Comparison of ENCODE assay signal across 23 mouse cellular contexts in the genomic region with DNA sequence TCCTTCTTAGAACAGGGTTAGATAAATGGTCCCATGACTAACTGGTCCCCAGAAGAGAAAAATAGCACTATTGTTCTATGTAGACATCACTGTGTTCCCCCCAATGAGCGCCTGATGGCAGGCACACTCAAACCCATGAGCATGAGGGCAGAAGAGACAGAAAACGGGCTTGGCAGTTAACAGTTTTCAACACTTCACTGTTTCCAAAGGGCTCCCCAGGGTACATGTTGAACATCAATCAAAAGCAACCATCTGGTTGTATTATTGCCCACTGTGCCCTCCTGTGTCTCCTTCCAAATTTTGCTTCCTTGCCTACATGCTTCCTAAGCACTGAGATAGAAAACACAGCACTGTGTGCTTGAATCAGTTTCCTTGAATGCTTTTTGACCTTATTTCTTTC.
A peak's percentile ranks its signal among the peaks of the same experiment; 100 is the strongest.
DNase-seq lines count a peak whose midpoint lies in the region; ATAC-seq and TF ChIP-seq lines count a peak whose summit lies in the region.
"Had no signal": no experiment of that assay in that cellular context is flagged by ENCODE, and none has a peak within 500 bp of the region (broad histone marks: within the 10 kb centered on the region; RNA-seq: fewer than 3 reads in every experiment).

No protein-coding gene starts in this region.

- intact Hi-C loops in gastrocnemius, postnatal 14 days (cut with DNase I; ENCODE audit: low total_unique reads), result no loop called here

- H3K27me3 ChIP-seq in forebrain, postnatal 0 days (ENCODE audit: insufficient read depth, low read length), result no peaks in the 10 kb centered on the region
- no peaks in the 10 kb centered on the region for H3K27me3 ChIP-seq in forebrain, embryonic 13.5 days
- H3K27me3 ChIP-seq in midbrain, postnatal 0 days (ENCODE audit: insufficient read depth, low read length), result no peaks in the 10 kb centered on the region
- H3K27me3 ChIP-seq in midbrain, embryonic 16.5 days (ENCODE audit: control insufficient read depth, insufficient read depth, low read depth, low read length), result no peaks in the 10 kb centered on the region
- no peaks in the 10 kb centered on the region for H3K27me3 ChIP-seq in neural tube, embryonic 14.5 days (ENCODE audit: control insufficient read depth, insufficient read depth, low read length)
- H3K27me3 ChIP-seq: heart, embryonic 15.5 days; limb, embryonic 12.5 days had no signal

- H3K9me3 ChIP-seq in forebrain, postnatal 0 days (ENCODE audit: low read length), result no peaks in the 10 kb centered on the region
- no peaks in the 10 kb centered on the region for H3K9me3 ChIP-seq in forebrain, embryonic 13.5 days (replicated peaks)
- H3K9me3 ChIP-seq in midbrain, postnatal 0 days (ENCODE audit: low read length), result no peaks in the 10 kb centered on the region
- no peaks in the 10 kb centered on the region for H3K9me3 ChIP-seq in midbrain, embryonic 16.5 days (replicated peaks; ENCODE audit: control insufficient read depth, low read length, poor library complexity, severe bottlenecking)
- H3K9me3 ChIP-seq in neural tube, embryonic 14.5 days (ENCODE audit: control insufficient read depth, low read length), result no peaks in the 10 kb centered on the region
- H3K9me3 ChIP-seq: forebrain, embryonic 10.5 days; heart, embryonic 15.5 days; limb, embryonic 12.5 days had no signal

- DNase-seq in forebrain, postnatal 0 days, result peak; percentile 7
- peak; percentile 50 for DNase-seq in midbrain, postnatal 0 days (ENCODE audit: low spot score)
- peak; percentile 73 to 81 for DNase-seq in cerebellum, postnatal 10 days
- no peak for DNase-seq in right cerebral cortex, adult 2 months (ENCODE audit: low spot score in 2 of 2)
- no peak for DNase-seq in gastrocnemius, postnatal 14 days
- DNase-seq: adrenal gland, postnatal 10 days; gastrocnemius, adult 2 months; heart, postnatal 36 days; kidney, adult 2 months; liver, postnatal 0 days; lung, postnatal 14 days; midbrain, embryonic 14.5 days; thymus, postnatal 25 days had no signal

- H3K36me3 ChIP-seq in forebrain, postnatal 0 days (ENCODE audit: insufficient read depth), result no peaks in the 10 kb centered on the region
- H3K36me3 ChIP-seq in forebrain, embryonic 13.5 days (ENCODE audit: poor library complexity, severe bottlenecking), result 0 out of 2 replicates have a peak, but pooled peaks cover 3% of the 10 kb centered on the region
- H3K36me3 ChIP-seq in midbrain, postnatal 0 days (ENCODE audit: insufficient read depth, low read length), result no peaks in the 10 kb centered on the region
- no peaks in the 10 kb centered on the region for H3K36me3 ChIP-seq in midbrain, embryonic 16.5 days (ENCODE audit: control insufficient read depth, insufficient read depth, low read length)
- no peaks in the 10 kb centered on the region for H3K36me3 ChIP-seq in neural tube, embryonic 14.5 days (ENCODE audit: control insufficient read depth, insufficient read depth, low read length)
- H3K36me3 ChIP-seq: forebrain, embryonic 10.5 days; heart, embryonic 15.5 days had no signal

- TF ChIP-seq CTCF in forebrain, postnatal 0 days (IDR thresholded peaks at IDR 0.05; ENCODE audit: low read depth), result no peak
- no peak for TF ChIP-seq CTCF in midbrain, postnatal 0 days (IDR thresholded peaks at IDR 0.05)

- no peak for ATAC-seq in forebrain, postnatal 0 days
- no peak for ATAC-seq in forebrain, embryonic 13.5 days
- no peak for ATAC-seq in midbrain, postnatal 0 days (ENCODE audit: low FRiP score)
- ATAC-seq in midbrain, embryonic 16.5 days, result no peak
- ATAC-seq in neural tube, embryonic 14.5 days (ENCODE audit: low read depth), result peak; percentile 66; the same call in 1 of the 2 replicates
- ATAC-seq: activated CD4-positive, CD25-positive, alpha-beta regulatory T cell, adult 4 months; liver, postnatal 0 days had no signal

- no peak overlapping the region for H3K4me2 ChIP-seq in forebrain, postnatal 0 days (ENCODE audit: low read depth)
- H3K4me2 ChIP-seq in forebrain, embryonic 13.5 days, result no peak overlapping the region
- H3K4me2 ChIP-seq in midbrain, postnatal 0 days (ENCODE audit: low read depth, low read length, poor library complexity, severe bottlenecking), result no peak overlapping the region
- no peak overlapping the region for H3K4me2 ChIP-seq in midbrain, embryonic 16.5 days (ENCODE audit: low read length)
- H3K4me2 ChIP-seq in neural tube, embryonic 14.5 days (ENCODE audit: low read depth, low read length), result no peak overlapping the region
- H3K4me2 ChIP-seq: heart, embryonic 15.5 days; limb, embryonic 12.5 days; liver, embryonic 11.5 days had no signal

- no peak overlapping the region for H3K9ac ChIP-seq in forebrain, postnatal 0 days
- H3K9ac ChIP-seq in forebrain, embryonic 13.5 days, result no peak overlapping the region
- H3K9ac ChIP-seq in midbrain, postnatal 0 days (replicated peaks; ENCODE audit: low read length, poor library complexity, severe bottlenecking), result no peak overlapping the region
- no peak overlapping the region for H3K9ac ChIP-seq in midbrain, embryonic 16.5 days (ENCODE audit: low read depth, low read length)
- H3K9ac ChIP-seq in neural tube, embryonic 14.5 days (replicated peaks; ENCODE audit: low read depth, low read length), result no peak overlapping the region
- H3K9ac ChIP-seq: heart, embryonic 15.5 days; limb, embryonic 12.5 days; liver, postnatal 0 days had no signal

- H3K4me3 ChIP-seq in forebrain, postnatal 0 days (ENCODE audit: low read depth, low read length), result no peak overlapping the region
- H3K4me3 ChIP-seq in forebrain, embryonic 13.5 days, result no peak overlapping the region
- no peak overlapping the region for H3K4me3 ChIP-seq in midbrain, postnatal 0 days (ENCODE audit: low read depth, low read length)
- H3K4me3 ChIP-seq in midbrain, embryonic 16.5 days (ENCODE audit: low read depth, low read length), result no peak overlapping the region
- H3K4me3 ChIP-seq in neural tube, embryonic 14.5 days (ENCODE audit: low read depth, low read length), result no peak overlapping the region
- H3K4me3 ChIP-seq: forebrain, embryonic 10.5 days; gastrocnemius, adult 2 months; heart, embryonic 15.5 days; limb, embryonic 12.5 days; myocyte had no signal

- WGBS in forebrain, postnatal 0 days, result 67% methylated on average over 2 of the region's 2 CpGs
- WGBS in forebrain, embryonic 13.5 days, result 78% methylated on average over 2 of the region's 2 CpGs
- WGBS in midbrain, postnatal 0 days, result 75% methylated on average over 2 of the region's 2 CpGs
- WGBS in midbrain, embryonic 16.5 days, result 78% methylated on average over 2 of the region's 2 CpGs
- 55% methylated on average over 2 of the region's 2 CpGs for WGBS in neural tube, embryonic 14.5 days

- no peak overlapping the region for H3K27ac ChIP-seq in forebrain, postnatal 0 days (ENCODE audit: low read depth, low read length)
- H3K27ac ChIP-seq in forebrain, embryonic 13.5 days, result no peak overlapping the region
- no peak overlapping the region for H3K27ac ChIP-seq in midbrain, postnatal 0 days (ENCODE audit: low read depth, low read length)
- H3K27ac ChIP-seq in midbrain, embryonic 16.5 days (ENCODE audit: low read length), result no peak overlapping the region
- H3K27ac ChIP-seq in neural tube, embryonic 14.5 days (ENCODE audit: low read depth, low read length), result no peak overlapping the region
- H3K27ac ChIP-seq: forebrain, embryonic 10.5 days; gastrocnemius, adult 2 months; heart, embryonic 15.5 days; kidney, postnatal 0 days; limb, embryonic 12.5 days had no signal

- H3K4me1 ChIP-seq in forebrain, postnatal 0 days (ENCODE audit: insufficient read depth), result no peaks in the 10 kb centered on the region
- no peaks in the 10 kb centered on the region for H3K4me1 ChIP-seq in forebrain, embryonic 13.5 days
- no peaks in the 10 kb centered on the region for H3K4me1 ChIP-seq in midbrain, postnatal 0 days (ENCODE audit: insufficient read depth, low read length)
- no peaks in the 10 kb centered on the region for H3K4me1 ChIP-seq in midbrain, embryonic 16.5 days (ENCODE audit: control insufficient read depth, insufficient read depth, low read length)
- no peaks in the 10 kb centered on the region for H3K4me1 ChIP-seq in neural tube, embryonic 14.5 days (ENCODE audit: control insufficient read depth, insufficient read depth, low read length)
- H3K4me1 ChIP-seq: forebrain, embryonic 10.5 days; heart, embryonic 15.5 days; limb, embryonic 12.5 days had no signal

Comparison
In these comparisons a context has a peak if more than half of its experiments do, and no peak if none do; other contexts are left out.
1. DNase-seq: peak in forebrain, postnatal 0 days (single experiment), midbrain, postnatal 0 days (single experiment) and cerebellum, postnatal 10 days (2 of 2); none in right cerebral cortex, adult 2 months (0 of 2) and gastrocnemius, postnatal 14 days (single experiment).